Mouse (Mus musculus) limb, embryonic 14.5 days (tissue): ENCODE results near the gene Krtap21-1. TPM values are rescaled to one million over a fixed set of nuclear protein-coding genes. Genes with fewer than 3 reads are reported as not detected.

Experiments
- ATAC-seq: fragments of 200-750 bp; cut with Nextera tagmentation; 2 replicates; pipeline ENCODE4 v1.8.0; 2017; ENCODE audit warnings: low read depth, moderate number of reproducible peaks, moderate TSS enrichment; ENCODE audit not compliant: low FRiP score
- DNase-seq: peaks from one replicate; pipeline ENCODE4 v3.0.0-alpha.2; 2015; ENCODE audit warnings: low spot score
- H3K27ac ChIP-seq: fragments of 300-500 bp; sonication (generic); replicated peaks from 2 replicates; pipeline ENCODE4 v1.5.1; 2014; ENCODE audit warnings: low read depth, mild to moderate bottlenecking, low read length, moderate library complexity, mixed read lengths
- H3K27me3 ChIP-seq: fragments of 300-500 bp; sonication (generic); 2 replicates; pipeline ENCODE4 v1.6.1; 2014; ENCODE audit warnings: low read length, mixed read lengths; ENCODE audit not compliant: control insufficient read depth, insufficient read depth
- H3K36me3 ChIP-seq: fragments of 300-500 bp; sonication (generic); 2 replicates; pipeline ENCODE4 v1.6.1; 2014; ENCODE audit warnings: mild to moderate bottlenecking, low read length, moderate library complexity, mixed read lengths; ENCODE audit not compliant: control insufficient read depth, insufficient read depth
- H3K4me1 ChIP-seq: fragments of 300-500 bp; sonication (generic); 2 replicates; pipeline ENCODE4 v1.6.1; 2014; ENCODE audit warnings: antibody characterized with exemption, low read length, mixed read lengths; ENCODE audit not compliant: control insufficient read depth, insufficient read depth
- H3K4me2 ChIP-seq: fragments of 300-500 bp; sonication (generic); replicated peaks from 2 replicates; pipeline ENCODE4 v1.6.1; 2014; ENCODE audit warnings: low read depth, mild to moderate bottlenecking, low read length, moderate library complexity; ENCODE audit not compliant: severe bottlenecking
- H3K4me3 ChIP-seq: fragments of 300-500 bp; sonication (generic); replicated peaks from 2 replicates; pipeline ENCODE4 v1.5.1; 2014; ENCODE audit warnings: low read length
- H3K9ac ChIP-seq: fragments of 300-500 bp; sonication (generic); 2 replicates; pipeline ENCODE4 v1.6.1; 2014; ENCODE audit warnings: mild to moderate bottlenecking, low read depth, low read length, moderate library complexity; ENCODE audit not compliant: severe bottlenecking
- H3K9me3 ChIP-seq: fragments of 300-500 bp; sonication (generic); 2 replicates; pipeline ENCODE4 v1.6.1; 2016; ENCODE audit warnings: low read length; ENCODE audit not compliant: control insufficient read depth
- POLR2A ChIP-seq: fragments of 200-500 bp; IDR thresholded peaks from 2 replicates; pipeline ENCODE4 v1.8.0; 2012; ENCODE audit warnings: inconsistent platforms, mild to moderate bottlenecking, moderate library complexity, borderline replicate concordance; ENCODE audit not compliant: insufficient read depth, insufficient read length; ENCODE audit errors: extremely low read depth
- WGBS: fragments of 180-500 bp; shearing (Covaris S2); extraction: QIAGEN DNeasy Blood & Tissue Kit; methylation state at CpG from one replicate; pipeline ENCODE4 v1.1.7; 2014; 5-methylcytosine and 5-hydroxymethylcytosine counted together
- polyA plus RNA-seq, 2 experiments: library from polyadenylated mRNA; depleted of rRNA in 1 of 2; stranded (reverse) in 1 of 2; unstranded in 1 of 2; fragments of >200 nt; fragmentation: Nextera tagmentation in 1 of 2; extraction: Ambion mirVana in 1 of 2; gene quantifications; 2 replicates each; pipeline versions ENCODE4 v1.2.1 to v1.2.3; 2012 to 2014

The Krtap21-1 gene
- polyA plus RNA-seq (2012; rRNA removed), result not detected in 2 replicates
- not detected in 2 replicates for polyA plus RNA-seq (2014; fragmentation: Nextera tagmentation; extraction: Ambion mirVana)

DNA sequence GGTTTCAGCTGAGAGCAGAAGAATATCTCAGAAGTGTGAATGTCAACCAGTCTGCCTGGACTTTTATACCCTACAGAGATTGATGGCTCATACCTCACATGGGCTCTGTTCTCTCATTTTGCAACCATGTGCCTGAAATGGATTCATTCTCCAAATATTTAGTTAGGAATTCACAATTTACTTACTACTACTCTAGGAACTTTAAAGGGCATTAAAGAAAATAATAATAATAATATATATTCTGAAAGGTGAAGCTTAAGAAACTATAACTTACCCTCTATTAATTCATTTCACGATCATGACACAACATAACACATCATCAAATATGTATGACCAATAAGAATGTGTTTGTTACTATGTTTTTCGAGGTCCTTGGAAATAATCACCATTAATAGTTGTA lies at the start of gene Krtap21-1:
Gene Krtap21-1, minus strand, starts transcription at position 101 of the 400 bp plus-strand sequence.
- WGBS, result 71% methylated on average over 2 of the region's 2 CpGs
- H3K36me3 ChIP-seq, result no peaks in the 10 kb centered on the region
- no peak within 1 kb of the TSS for H3K4me3 ChIP-seq
- H3K27ac ChIP-seq, result no peak within 1 kb of the TSS
- no peak for TF ChIP-seq POLR2A
- H3K4me2 ChIP-seq, result no peak within 1 kb of the TSS
- no peaks in the 10 kb centered on the region for H3K27me3 ChIP-seq
- DNase-seq, result no peak
- no peak for ATAC-seq
- no peaks in the 10 kb centered on the region for H3K4me1 ChIP-seq
- H3K9me3 ChIP-seq, result no peaks in the 10 kb centered on the region
- no peak within 1 kb of the TSS for H3K9ac ChIP-seq

DNA sequence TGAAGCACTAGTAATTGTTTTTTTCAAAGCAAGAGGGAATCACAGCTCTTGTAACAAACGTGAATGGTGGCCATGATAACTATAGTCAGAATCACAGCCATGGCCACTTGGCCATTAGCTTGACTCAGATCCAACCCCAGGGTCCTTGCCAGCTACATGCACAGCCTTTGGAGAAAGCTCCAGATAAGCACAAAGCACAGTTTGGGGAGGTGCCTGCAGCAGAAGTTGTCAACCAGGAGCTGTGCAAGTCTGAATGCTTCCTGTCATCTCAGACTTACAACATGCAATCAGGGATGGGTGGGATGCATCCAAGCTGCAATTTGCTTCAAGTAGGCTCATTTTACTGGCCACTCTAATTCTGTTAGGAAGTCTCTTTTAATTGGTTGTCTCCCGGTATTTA lies 25.9 kb upstream of the Krtap21-1 start:
- Histone ChIP-seq H3K4me2 (no peak overlapping the region), H3K9me3 (no peaks in the 10 kb centered on the region), H3K27me3 (no peaks in the 10 kb centered on the region), H3K4me3 (no peak overlapping the region), H3K27ac (no peak overlapping the region), H3K9ac (no peak overlapping the region), H3K4me1 (no peaks in the 10 kb centered on the region), H3K36me3 (no peaks in the 10 kb centered on the region)
- WGBS, result 82% methylated on average over 2 of the region's 2 CpGs
- TF ChIP-seq POLR2A, result no peak
- ATAC-seq (no peak), DNase-seq (no peak)

GRCm38 (mm10) chr16:89425310-89425709 lies 21.6 kb upstream of the Krtap21-1 start:
- WGBS, result 94% methylated on average over 5 of the region's 5 CpGs
- Histone ChIP-seq H3K27ac (no peak overlapping the region), H3K9ac (no peak overlapping the region), H3K36me3 (no peaks in the 10 kb centered on the region), H3K4me3 (no peak overlapping the region), H3K9me3 (no peaks in the 10 kb centered on the region), H3K4me1 (no peaks in the 10 kb centered on the region), H3K4me2 (no peak overlapping the region), H3K27me3 (no peaks in the 10 kb centered on the region)
- ATAC-seq (no peak), DNase-seq (no peak)
- TF ChIP-seq POLR2A, result no peak

- Histone ChIP-seq H3K27me3 (no peaks in the 10 kb centered on the region), H3K9ac (no peak within 1 kb of the TSS), H3K9me3 (no peaks in the 10 kb centered on the region), H3K4me1 (no peaks in the 10 kb centered on the region), H3K4me2 (no peak within 1 kb of the TSS), H3K27ac (no peak within 1 kb of the TSS), H3K4me3 (no peak within 1 kb of the TSS), H3K36me3 (no peaks in the 10 kb centered on the region)
- TF ChIP-seq POLR2A, result no peak
- ATAC-seq (no peak), DNase-seq (no peak)
- WGBS, result 89% methylated on average over 3 of the region's 3 CpGs
Observed at GRCm38 (mm10) chr16:89420011-89420410, 16.3 kb upstream of the Krtap21-1 start, which contains the start of gene Krtap6-2. Gene Krtap6-2, minus strand, starts transcription at chr16:89420111.

- Histone ChIP-seq H3K9ac (no peak overlapping the region), H3K4me1 (no peaks in the 10 kb centered on the region), H3K4me3 (no peak overlapping the region), H3K9me3 (no peaks in the 10 kb centered on the region), H3K4me2 (no peak overlapping the region), H3K27me3 (no peaks in the 10 kb centered on the region), H3K27ac (no peak overlapping the region), H3K36me3 (no peaks in the 10 kb centered on the region)
- 87% methylated on average over 3 of the region's 3 CpGs for WGBS
- DNase-seq (no peak), ATAC-seq (no peak)
- no peak for TF ChIP-seq POLR2A
Observed at GRCm38 (mm10) chr16:89416311-89416710, 12.6 kb upstream of the Krtap21-1 start.
